Mouse (Mus musculus): Measurements from ENCODE around the gene Col20a1. TPM values are rescaled to one million over a fixed set of nuclear protein-coding genes. Genes with fewer than 3 reads are reported as not detected.

Col20a1 gene
- polyA plus RNA-seq, 1 experiment from 2014 or later, result 0.35 TPM

- ATAC-seq, result peak; percentile 82
- WGBS, result 17% methylated on average over 5 of the region's 5 CpGs
- H3K4me3 ChIP-seq (replicated peaks), result no peak overlapping the region
- no peaks in the 10 kb centered on the region for H3K27me3 ChIP-seq
- no peak overlapping the region for H3K27ac ChIP-seq
- no peak overlapping the region for H3K4me2 ChIP-seq (replicated peaks)
- no peak overlapping the region for H3K9ac ChIP-seq (replicated peaks)
- no peaks in the 10 kb centered on the region for H3K9me3 ChIP-seq
- no peaks in the 10 kb centered on the region for H3K36me3 ChIP-seq
- H3K4me1 ChIP-seq (replicated peaks), result 0 out of 2 replicates have a peak, but pooled peaks cover 3% of the 10 kb centered on the region
Observed at GRCm38 (mm10) chr2:180996436-180996835, 10.1 kb downstream of the Col20a1 start.

GRCm38 (mm10) chr2:180996905-180997304 is 10.6 kb downstream of the Col20a1 start:
- peak; percentile 28; the same call in 1 of the 2 replicates for ATAC-seq
- Histone ChIP-seq H3K36me3 (no peaks in the 10 kb centered on the region), H3K9ac (replicated peaks) (no peak overlapping the region), H3K27ac (no peak overlapping the region), H3K9me3 (no peaks in the 10 kb centered on the region), H3K4me3 (replicated peaks) (no peak overlapping the region), H3K27me3 (no peaks in the 10 kb centered on the region), H3K4me2 (replicated peaks) (no peak overlapping the region), H3K4me1 (replicated peaks) (0 out of 2 replicates have a peak, but pooled peaks cover 3% of the 10 kb centered on the region)
- WGBS, result 80% methylated on average over 3 of the region's 3 CpGs

GRCm38 (mm10) chr2:181007054-181007453 is 20.7 kb downstream of the Col20a1 start:
- no peak overlapping the region for H3K9ac ChIP-seq (replicated peaks)
- H3K27me3 ChIP-seq, result no peaks in the 10 kb centered on the region
- 34% methylated on average over 4 of the region's 4 CpGs for WGBS
- ATAC-seq, result no peak
- H3K4me1 ChIP-seq (replicated peaks), result no peaks in the 10 kb centered on the region
- H3K9me3 ChIP-seq, result no peaks in the 10 kb centered on the region
- no peak overlapping the region for H3K27ac ChIP-seq
- H3K4me3 ChIP-seq (replicated peaks), result no peak overlapping the region
- no peaks in the 10 kb centered on the region for H3K36me3 ChIP-seq
- no peak overlapping the region for H3K4me2 ChIP-seq (replicated peaks)

- H3K4me2 ChIP-seq (replicated peaks), result no peak overlapping the region
- no peak overlapping the region for H3K27ac ChIP-seq
- ATAC-seq, result no peak
- H3K9me3 ChIP-seq, result no peaks in the 10 kb centered on the region
- 62% methylated on average over 5 of the region's 5 CpGs for WGBS
- H3K4me1 ChIP-seq (replicated peaks), result no peaks in the 10 kb centered on the region
- no peak overlapping the region for H3K4me3 ChIP-seq (replicated peaks)
- no peak overlapping the region for H3K9ac ChIP-seq (replicated peaks)
- no peaks in the 10 kb centered on the region for H3K36me3 ChIP-seq
- H3K27me3 ChIP-seq, result no peaks in the 10 kb centered on the region
Observed at GRCm38 (mm10) chr2:181008339-181008738, 22.0 kb downstream of the Col20a1 start.

- H3K4me2 ChIP-seq (replicated peaks), result no peak overlapping the region
- 0 out of 2 replicates have a peak overlapping the region, but pooled peaks have one; percentile 4 for H3K9ac ChIP-seq (replicated peaks)
- whole genome bisulfite sequencing, result 84% methylated on average over 11 of the region's 11 CpGs
- no peak overlapping the region for H3K27ac ChIP-seq
- H3K4me1 ChIP-seq (replicated peaks), result peaks cover 27% of the 10 kb centered on the region
- no peak overlapping the region for H3K4me3 ChIP-seq (replicated peaks)
- H3K9me3 ChIP-seq, result no peaks in the 10 kb centered on the region
- peaks cover 88% of the 10 kb centered on the region for H3K36me3 ChIP-seq
- ATAC-seq, result no peak
- no peaks in the 10 kb centered on the region for H3K27me3 ChIP-seq
Observed at GRCm38 (mm10) chr2:181031406-181031934, 45.1 kb downstream of the Col20a1 start.

GRCm38 (mm10) chr2:181032407-181032806 is 46.1 kb downstream of the Col20a1 start:
- H3K4me3 ChIP-seq (replicated peaks), result no peak overlapping the region
- no peak overlapping the region for H3K9ac ChIP-seq (replicated peaks)
- H3K9me3 ChIP-seq, result no peaks in the 10 kb centered on the region
- H3K4me2 ChIP-seq (replicated peaks), result no peak overlapping the region
- peak; percentile 70 for ATAC-seq
- no peak overlapping the region for H3K27ac ChIP-seq
- H3K27me3 ChIP-seq, result no peaks in the 10 kb centered on the region
- 54% methylated on average over 5 of the region's 5 CpGs for WGBS
- H3K4me1 ChIP-seq (replicated peaks), result peaks cover 27% of the 10 kb centered on the region
- peaks cover 78% of the 10 kb centered on the region for H3K36me3 ChIP-seq

GRCm38 (mm10) chr2:181033310-181033709 is 47.0 kb downstream of the Col20a1 start:
- H3K36me3 ChIP-seq, result peaks cover 69% of the 10 kb centered on the region
- H3K9me3 ChIP-seq, result no peaks in the 10 kb centered on the region
- H3K4me3 ChIP-seq (replicated peaks), result no peak overlapping the region
- H3K9ac ChIP-seq (replicated peaks), result no peak overlapping the region
- ATAC-seq, result no peak
- 76% methylated on average over 6 of the region's 6 CpGs for WGBS
- H3K27me3 ChIP-seq, result no peaks in the 10 kb centered on the region; the same call in 1 of the 2 replicates
- no peak overlapping the region for H3K27ac ChIP-seq
- peaks cover 30% of the 10 kb centered on the region for H3K4me1 ChIP-seq (replicated peaks)
- no peak overlapping the region for H3K4me2 ChIP-seq (replicated peaks)

GRCm38 (mm10) chr2:181035186-181035585 is 48.9 kb downstream of the Col20a1 start:
- H3K9ac ChIP-seq (replicated peaks), result no peak overlapping the region
- H3K36me3 ChIP-seq, result peaks cover 52% of the 10 kb centered on the region
- 80% methylated on average over 7 of the region's 7 CpGs for WGBS
- H3K4me1 ChIP-seq (replicated peaks), result peaks cover 42% of the 10 kb centered on the region
- ATAC-seq, result no peak
- peaks cover 4% of the 10 kb centered on the region for H3K27me3 ChIP-seq
- H3K4me3 ChIP-seq (replicated peaks), result no peak overlapping the region
- no peaks in the 10 kb centered on the region for H3K9me3 ChIP-seq
- H3K4me2 ChIP-seq (replicated peaks), result no peak overlapping the region
- no peak overlapping the region for H3K27ac ChIP-seq

GRCm38 (mm10) chr2:181036561-181036960 is 50.2 kb downstream of the Col20a1 start:
- H3K4me1 ChIP-seq (replicated peaks), result peaks cover 47% of the 10 kb centered on the region
- H3K4me2 ChIP-seq (replicated peaks), result peak overlapping the region; percentile 67; the same call in 1 of the 2 replicates
- peaks cover 43% of the 10 kb centered on the region for H3K36me3 ChIP-seq
- H3K27me3 ChIP-seq, result peaks cover 8% of the 10 kb centered on the region
- no peak overlapping the region for H3K4me3 ChIP-seq (replicated peaks)
- no peak overlapping the region for H3K9ac ChIP-seq (replicated peaks)
- no peak for ATAC-seq
- H3K27ac ChIP-seq, result no peak overlapping the region
- 86% methylated on average over 6 of the region's 6 CpGs for WGBS
- no peaks in the 10 kb centered on the region for H3K9me3 ChIP-seq

GRCm38 (mm10) chr2:181038644-181039355 is 52.5 kb downstream of the Col20a1 start:
- Histone ChIP-seq H3K36me3 (peaks cover 25% of the 10 kb centered on the region), H3K4me3 (replicated peaks) (peak overlapping the region; percentile 63), H3K4me1 (replicated peaks) (peaks cover 67% of the 10 kb centered on the region), H3K27ac (peak overlapping the region; percentile 81), H3K4me2 (replicated peaks) (peak overlapping the region; percentile 67), H3K27me3 (peaks cover 8% of the 10 kb centered on the region), H3K9me3 (no peaks in the 10 kb centered on the region), H3K9ac (replicated peaks) (peak overlapping the region; percentile 81)
- 1% methylated on average over 53 of the region's 63 CpGs for WGBS
- peak; percentile 25 for ATAC-seq

GRCm38 (mm10) chr2:181039356-181039680 is 53.0 kb downstream of the Col20a1 start:
- H3K4me1 ChIP-seq (replicated peaks), result peaks cover 72% of the 10 kb centered on the region
- peak; percentile 8; the same call in 1 of the 2 replicates for ATAC-seq

GRCm38 (mm10) chr2:181041941-181042340 is 55.6 kb downstream of the Col20a1 start:
- H3K4me1 ChIP-seq (replicated peaks), result peaks cover 63% of the 10 kb centered on the region
- H3K4me2 ChIP-seq (replicated peaks), result 0 out of 2 replicates have a peak overlapping the region, but pooled peaks have one; percentile 3
- H3K27ac ChIP-seq, result peak overlapping the region; percentile 84
- 0 out of 2 replicates have a peak overlapping the region, but pooled peaks have one; percentile 45 for H3K9ac ChIP-seq (replicated peaks)
- peak; percentile 57 for ATAC-seq
- H3K9me3 ChIP-seq, result no peaks in the 10 kb centered on the region
- peaks cover 8% of the 10 kb centered on the region for H3K27me3 ChIP-seq
- no peaks in the 10 kb centered on the region for H3K36me3 ChIP-seq
- WGBS, result 5% methylated on average over 7 of the region's 7 CpGs
- H3K4me3 ChIP-seq (replicated peaks), result no peak overlapping the region

More at GRCm38 (mm10) chr2:181039356-181039680, 53.0 kb downstream of the Col20a1 start:
- H3K4me2 ChIP-seq (replicated peaks), result peak overlapping the region; percentile 67
- H3K9ac ChIP-seq (replicated peaks), result peak overlapping the region; percentile 81
- 2% methylated on average over 16 of the region's 16 CpGs for WGBS
- no peaks in the 10 kb centered on the region for H3K9me3 ChIP-seq
- H3K27me3 ChIP-seq, result peaks cover 8% of the 10 kb centered on the region
- peaks cover 19% of the 10 kb centered on the region for H3K36me3 ChIP-seq
- peak overlapping the region; percentile 63 for H3K4me3 ChIP-seq (replicated peaks)
- peak overlapping the region; percentile 81 for H3K27ac ChIP-seq

All from midbrain, embryonic 13.5 days (tissue).